Mouse (Mus musculus) MEL (cell line): ENCODE measurements around the gene Nfkbid. TPM values are rescaled to one million over a fixed set of nuclear protein-coding genes. Genes with fewer than 3 reads are reported as not detected.
A peak's percentile ranks its signal among the peaks of the same experiment; 100 is the strongest.

Experiments used
- DNase-seq: peaks from one replicate; pipeline ENCODE4 v3.0.0; 2011; ENCODE audit warnings: low read depth, low spot score
- H3K27ac ChIP-seq: 2 replicates; pipeline ENCODE4 v1.5.1; 2012; ENCODE audit warnings: low read depth, mild to moderate bottlenecking, control low read depth, low read length, moderate library complexity; ENCODE audit not compliant: control insufficient read depth
- H3K27me3 ChIP-seq, 2 experiments: fragments of 150-350 bp in 1 of 2; sonication (generic) in 1 of 2; 2 replicates each; pipeline ENCODE4 v1.6.1; 2012; ENCODE audit warnings: low read length in 2 of 2, mild to moderate bottlenecking in 2 of 2, improper control_type of control experiment in 1 of 2, moderate library complexity in 1 of 2; ENCODE audit not compliant: insufficient read depth in 2 of 2, control insufficient read depth in 1 of 2
- H3K36me3 ChIP-seq, 2 experiments: 2 replicates each; pipeline ENCODE4 v1.6.1; 2012 to 2014; ENCODE audit warnings: low read length in 2 of 2, improper control_type of control experiment in 1 of 2, inconsistent platforms in 1 of 2, mild to moderate bottlenecking in 1 of 2; ENCODE audit not compliant: insufficient read depth in 2 of 2, control insufficient read depth in 1 of 2
- H3K4me1 ChIP-seq, 2 experiments: fragments of 150-350 bp in 1 of 2; sonication (generic) in 1 of 2; 2 replicates each; pipeline ENCODE4 v1.6.1; 2012; ENCODE audit warnings: low read length in 2 of 2, improper control_type of control experiment in 1 of 2, mild to moderate bottlenecking in 1 of 2; ENCODE audit not compliant: insufficient read depth in 2 of 2, control insufficient read depth in 1 of 2
- H3K4me3 ChIP-seq, 2 experiments: fragments of 150-350 bp in 1 of 2; sonication (generic) in 1 of 2; 2 replicates each; pipeline ENCODE4 v1.5.1; 2012; ENCODE audit warnings: low read depth in 2 of 2, low read length in 2 of 2, mild to moderate bottlenecking in 2 of 2, moderate library complexity in 2 of 2, control low read depth in 1 of 2, improper control_type of control experiment in 1 of 2; ENCODE audit not compliant: control insufficient read depth in 1 of 2, insufficient read depth in 1 of 2
- H3K79me2 ChIP-seq: 2 replicates; pipeline ENCODE4 v1.6.1; 2012; ENCODE audit warnings: mild to moderate bottlenecking, low read length, moderate library complexity; ENCODE audit not compliant: control insufficient read depth, poor library complexity, insufficient read depth
- H3K9ac ChIP-seq: 2 replicates; pipeline ENCODE4 v1.6.1; 2012; ENCODE audit warnings: low read depth, mild to moderate bottlenecking, control low read depth, low read length, moderate library complexity; ENCODE audit not compliant: control insufficient read depth, poor library complexity, severe bottlenecking
- H3K9me3 ChIP-seq: fragments of 150-350 bp; sonication (generic); replicated peaks from 2 replicates; pipeline ENCODE4 v1.6.1; 2012; ENCODE audit warnings: mild to moderate bottlenecking, low read length, improper control_type of control experiment, moderate library complexity; ENCODE audit not compliant: insufficient read depth
- BHLHE40 ChIP-seq: IDR thresholded peaks from 2 replicates; pipeline ENCODE4 v1.6.1; 2012; ENCODE audit warnings: low read depth, mild to moderate bottlenecking, inconsistent platforms, low read length, improper control_type of control experiment, borderline replicate concordance
- CHD1 ChIP-seq: IDR thresholded peaks from 2 replicates; pipeline ENCODE4 v1.6.1; 2012; ENCODE audit warnings: low read depth, mild to moderate bottlenecking, inconsistent platforms, low read length, improper control_type of control experiment
- E2F4 ChIP-seq: IDR thresholded peaks from 2 replicates; pipeline ENCODE4 v1.6.1; 2011; ENCODE audit warnings: low read depth, low read length, improper control_type of control experiment, borderline replicate concordance
- ELF1 ChIP-seq: IDR thresholded peaks from 2 replicates; pipeline ENCODE4 v1.6.1; 2014; ENCODE audit warnings: low read depth, mild to moderate bottlenecking, inconsistent platforms, low read length, improper control_type of control experiment, moderate library complexity
- GABPA ChIP-seq: IDR thresholded peaks from 2 replicates; pipeline ENCODE4 v1.6.1; 2012; ENCODE audit warnings: low read depth, mild to moderate bottlenecking, inconsistent platforms, low read length, improper control_type of control experiment, moderate library complexity
- HCFC1 ChIP-seq: IDR thresholded peaks from 2 replicates; pipeline ENCODE4 v1.6.1; 2012; ENCODE audit warnings: low read depth, mild to moderate bottlenecking, inconsistent platforms, low read length, improper control_type of control experiment, moderate library complexity
- JUND ChIP-seq: IDR thresholded peaks from 2 replicates; pipeline ENCODE4 v1.6.1; 2011; ENCODE audit warnings: low read depth, mild to moderate bottlenecking, improper control_type of control experiment, low read length
- MAFK ChIP-seq: IDR thresholded peaks from 2 replicates; pipeline ENCODE4 v1.6.1; 2011; ENCODE audit warnings: low read depth, mild to moderate bottlenecking, low read length, improper control_type of control experiment, borderline replicate concordance
- MAX ChIP-seq: IDR thresholded peaks from 2 replicates; pipeline ENCODE4 v1.6.1; 2011; ENCODE audit warnings: low read length, improper control_type of control experiment
- MAZ ChIP-seq: IDR thresholded peaks from 2 replicates; pipeline ENCODE4 v1.6.1; 2012; ENCODE audit warnings: low read depth, mild to moderate bottlenecking, inconsistent platforms, low read length, improper control_type of control experiment
- MEF2A ChIP-seq: IDR thresholded peaks from 2 replicates; pipeline ENCODE4 v1.6.1; 2014; ENCODE audit warnings: low read depth, mild to moderate bottlenecking, inconsistent platforms, low read length, improper control_type of control experiment; ENCODE audit not compliant: poor library complexity, insufficient replicate concordance, severe bottlenecking; ENCODE audit errors: extremely low read depth
- MXI1 ChIP-seq: IDR thresholded peaks from 2 replicates; pipeline ENCODE4 v1.6.1; 2011; ENCODE audit warnings: mild to moderate bottlenecking, low read depth, low read length, improper control_type of control experiment
- MYC ChIP-seq: IDR thresholded peaks from 2 replicates; pipeline ENCODE4 v1.6.1; 2011; ENCODE audit warnings: low read depth, mild to moderate bottlenecking, low read length, improper control_type of control experiment, moderate library complexity
- NRF1 ChIP-seq: IDR thresholded peaks from 2 replicates; pipeline ENCODE4 v1.6.1; 2014; ENCODE audit warnings: low read depth, mild to moderate bottlenecking, inconsistent platforms, low read length, improper control_type of control experiment, moderate library complexity; ENCODE audit not compliant: poor library complexity, insufficient read depth, severe bottlenecking
- POLR2A ChIP-seq, 2 experiments: IDR thresholded peaks; 2 replicates each; pipeline ENCODE4 v1.6.1; 2011 to 2012; ENCODE audit warnings: low read length in 2 of 2, mild to moderate bottlenecking in 2 of 2, control low read depth in 1 of 2, improper control_type of control experiment in 1 of 2, low read depth in 1 of 2, moderate library complexity in 1 of 2; ENCODE audit not compliant: control insufficient read depth in 1 of 2, insufficient read depth in 1 of 2, poor library complexity in 1 of 2
- POLR2AphosphoS2 ChIP-seq: IDR thresholded peaks from 2 replicates; pipeline ENCODE4 v1.6.1; 2011; ENCODE audit warnings: low read length, improper control_type of control experiment
- POLR2AphosphoS5 ChIP-seq: IDR thresholded peaks from 2 replicates; pipeline ENCODE4 v1.6.1; 2012; ENCODE audit warnings: low read depth, borderline replicate concordance, mild to moderate bottlenecking, inconsistent platforms, low read length, moderate library complexity, mixed read lengths
- RCOR1 ChIP-seq: IDR thresholded peaks from 2 replicates; pipeline ENCODE4 v1.6.1; 2012; ENCODE audit warnings: low read depth, mild to moderate bottlenecking, inconsistent platforms, low read length, improper control_type of control experiment
- SIN3A ChIP-seq: IDR thresholded peaks from 2 replicates; pipeline ENCODE4 v1.6.1; 2012; ENCODE audit warnings: low read length, improper control_type of control experiment, inconsistent platforms
- SMC3 ChIP-seq: IDR thresholded peaks from 2 replicates; pipeline ENCODE4 v1.6.1; 2011; ENCODE audit warnings: low read depth, low read length, improper control_type of control experiment
- TCF12 ChIP-seq: IDR thresholded peaks from 2 replicates; pipeline ENCODE4 v1.6.1; 2014; ENCODE audit warnings: low read depth, mild to moderate bottlenecking, inconsistent platforms, low read length, improper control_type of control experiment, moderate library complexity
- UBTF ChIP-seq: IDR thresholded peaks from 2 replicates; pipeline ENCODE4 v1.6.1; 2012; ENCODE audit warnings: low read depth, mild to moderate bottlenecking, inconsistent platforms, low read length, improper control_type of control experiment, moderate library complexity, borderline replicate concordance; ENCODE audit not compliant: insufficient read depth
- ZNF384 ChIP-seq: IDR thresholded peaks from 2 replicates; pipeline ENCODE4 v1.6.1; 2012; ENCODE audit warnings: low read depth, mild to moderate bottlenecking, inconsistent platforms, low read length, improper control_type of control experiment
- polyA plus RNA-seq, 2 experiments: library from polyadenylated mRNA; stranded (reverse) in 1 of 2; unstranded in 1 of 2; fragments of >175 nt in 1 of 2; fragments of >200 nt in 1 of 2; gene quantifications; 2 replicates each; pipeline versions ENCODE4 v1.2.1 to v1.2.4; 2012; ENCODE audit warnings: low replicate concordance in 2 of 2, low read depth in 1 of 2; ENCODE audit not compliant: insufficient read length in 2 of 2, insufficient read depth in 1 of 2, missing spikeins in 1 of 2
- total RNA-seq: library from RNA; depleted of rRNA; stranded (reverse); fragments of 300-350 nt; gene quantifications from 2 replicates; pipeline ENCODE4 v1.2.3, GENCODE M21; 2012

Nfkbid gene
- total and polyA plus RNA-seq, 3 experiments, result 7.0 to 16.7 TPM; not detected in 1

GRCm38 (mm10) chr7:30434238-30434637 lies 12.7 kb downstream of the Nfkbid start:
- H3K79me2 ChIP-seq, result no peaks in the 10 kb centered on the region
- H3K27me3 ChIP-seq, result no peaks in the 10 kb centered on the region
- H3K27ac ChIP-seq, result no peak overlapping the region
- no peak overlapping the region for H3K4me3 ChIP-seq
- TF ChIP-seq ZNF384 (peak; percentile 93), MXI1 (peak; percentile 93), TCF12 (no peak), SMC3 (peak; percentile 17; the same call in 1 of the 2 replicates), MEF2A (no peak), HCFC1 (peak; percentile 33; the same call in 1 of the 2 replicates), SIN3A (peak; percentile 96), MAZ (peak; percentile 49; the same call in 1 of the 2 replicates), MAFK (no peak), MYC (no peak)
- H3K9ac ChIP-seq, result no peak overlapping the region
- H3K9me3 ChIP-seq, result no peaks in the 10 kb centered on the region
- DNase-seq, result peak; percentile 77
- H3K36me3 ChIP-seq, result no peaks in the 10 kb centered on the region
- H3K4me1 ChIP-seq, result no peaks in the 10 kb centered on the region

DNA sequence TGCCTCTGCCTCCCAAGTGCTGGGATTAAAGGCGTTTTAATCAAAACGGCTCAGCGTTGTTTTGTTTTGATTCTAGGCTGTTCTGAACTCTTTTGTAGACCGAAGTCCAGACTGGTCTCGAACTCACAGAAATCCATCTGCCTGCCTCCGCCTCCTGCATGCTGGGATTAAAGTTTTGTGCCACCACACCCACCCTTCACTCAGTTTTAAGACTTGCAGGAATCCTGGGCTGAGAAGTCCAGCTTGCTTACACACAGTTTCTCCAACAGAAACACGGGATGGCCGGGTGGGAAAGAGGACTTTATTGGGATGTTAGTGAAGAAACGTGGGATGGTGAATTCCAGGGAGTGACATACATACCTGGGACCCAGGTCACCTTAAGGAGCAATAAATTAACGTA lies 13.2 kb downstream of the Nfkbid start:
- Histone ChIP-seq H3K4me3 (no peak overlapping the region), H3K36me3 (no peaks in the 10 kb centered on the region), H3K27ac (no peak overlapping the region), H3K9me3 (no peaks in the 10 kb centered on the region), H3K79me2 (no peaks in the 10 kb centered on the region), H3K9ac (no peak overlapping the region), H3K27me3 (no peaks in the 10 kb centered on the region), H3K4me1 (no peaks in the 10 kb centered on the region)
- DNase-seq, result no peak
- no peak for TF ChIP-seq RCOR1
- TF ChIP-seq SIN3A, result no peak
- TF ChIP-seq NRF1, result no peak

GRCm38 (mm10) chr7:30435156-30435555 lies 13.6 kb downstream of the Nfkbid start:
- no peaks in the 10 kb centered on the region for H3K4me1 ChIP-seq
- no peaks in the 10 kb centered on the region for H3K36me3 ChIP-seq
- no peak overlapping the region for H3K9ac ChIP-seq
- no peaks in the 10 kb centered on the region for H3K27me3 ChIP-seq
- no peak for TF ChIP-seq ELF1
- TF ChIP-seq JUND, result no peak
- TF ChIP-seq MYC, result no peak
- TF ChIP-seq BHLHE40, result no peak
- no peak for TF ChIP-seq UBTF
- no peak for TF ChIP-seq SMC3
- no peak for TF ChIP-seq MAX
- no peak for TF ChIP-seq GABPA
- TF ChIP-seq POLR2A (IDR thresholded peaks at IDR 0.05; ENCODE audit: control insufficient read depth in 1 of 2, insufficient read depth in 1 of 2, low read depth in 1 of 2, low read length in 2 of 2, poor library complexity in 1 of 2), result no peak
- TF ChIP-seq CHD1, result no peak
- TF ChIP-seq E2F4, result no peak
- TF ChIP-seq POLR2AphosphoS2, result no peak
- TF ChIP-seq POLR2AphosphoS5, result no peak
- TF ChIP-seq, all 39 proteins: peak for 0
- Histone ChIP-seq H3K9me3 (no peaks in the 10 kb centered on the region), H3K4me3 (no peak overlapping the region), H3K27ac (no peak overlapping the region), H3K79me2 (no peaks in the 10 kb centered on the region)
- DNase-seq, result no peak
